Mouse (Mus musculus): ENCODE results near the gene Pdss2. TPM values are rescaled to one million over a fixed set of nuclear protein-coding genes. Genes with fewer than 3 reads are reported as not detected.
"Not testable (repeated sequence)": the region's sequence is repeated elsewhere in the genome, so short reads cannot be mapped to it uniquely, and the experiment has no call there.

Gene Pdss2
- total RNA-seq, 2 experiments from 2014 or later, result 19.2 to 20.9 TPM

- no peak for DNase-seq (ENCODE audit: low spot score)
These were observed 14.7 kb downstream of the Pdss2 start for GRCm38 (mm10) chr10:43235758-43236669.

GRCm38 (mm10) chr10:43242215-43242614, 20.9 kb downstream of the Pdss2 start:
- DNase-seq (ENCODE audit: low spot score), result no peak

GRCm38 (mm10) chr10:43244262-43244806, 23.0 kb downstream of the Pdss2 start:
- DNase-seq (ENCODE audit: low spot score), result no peak

GRCm38 (mm10) chr10:43245461-43246200, 24.3 kb downstream of the Pdss2 start:
- peak; percentile 15 for DNase-seq (ENCODE audit: low spot score)

- DNase-seq (ENCODE audit: low spot score), result no peak
These were observed 26.7 kb downstream of the Pdss2 start for GRCm38 (mm10) chr10:43247994-43248393.

GRCm38 (mm10) chr10:43252324-43252723, 31.0 kb downstream of the Pdss2 start:
- DNase-seq (ENCODE audit: low spot score), result no peak

- not testable (repeated sequence) for DNase-seq (ENCODE audit: low spot score)
These were observed 35.7 kb downstream of the Pdss2 start for GRCm38 (mm10) chr10:43256965-43257364.

GRCm38 (mm10) chr10:43257500-43257899, 36.2 kb downstream of the Pdss2 start:
- not testable (repeated sequence) for DNase-seq (ENCODE audit: low spot score)

GRCm38 (mm10) chr10:43271318-43271717, 50.0 kb downstream of the Pdss2 start:
- DNase-seq (ENCODE audit: low spot score), result no peak

GRCm38 (mm10) chr10:43272381-43272780, 51.1 kb downstream of the Pdss2 start:
- no peak for DNase-seq (ENCODE audit: low spot score)

- no peak for DNase-seq (ENCODE audit: low spot score)
These were observed 51.8 kb downstream of the Pdss2 start for GRCm38 (mm10) chr10:43273057-43273456.

- DNase-seq (ENCODE audit: low spot score), result no peak
These were observed 54.2 kb downstream of the Pdss2 start for GRCm38 (mm10) chr10:43275446-43275845.

GRCm38 (mm10) chr10:43276116-43276659, 54.9 kb downstream of the Pdss2 start:
- DNase-seq (ENCODE audit: low spot score), result no peak

- DNase-seq (ENCODE audit: low spot score), result no peak
These were observed 56.2 kb downstream of the Pdss2 start for GRCm38 (mm10) chr10:43277266-43278145.

- DNase-seq (ENCODE audit: low spot score), result no peak
These were observed 58.5 kb downstream of the Pdss2 start for GRCm38 (mm10) chr10:43279637-43280288.

GRCm38 (mm10) chr10:43285541-43285940, 64.3 kb downstream of the Pdss2 start:
- no peak for DNase-seq (ENCODE audit: low spot score)

- no peak for DNase-seq (ENCODE audit: low spot score)
These were observed 69.4 kb downstream of the Pdss2 start for GRCm38 (mm10) chr10:43290638-43291230.

- no peak for DNase-seq (ENCODE audit: low spot score)
These were observed 70.0 kb downstream of the Pdss2 start for GRCm38 (mm10) chr10:43291333-43291736.

GRCm38 (mm10) chr10:43292454-43292853, 71.2 kb downstream of the Pdss2 start:
- DNase-seq (ENCODE audit: low spot score), result no peak

GRCm38 (mm10) chr10:43294331-43294730, 73.0 kb downstream of the Pdss2 start:
- DNase-seq (ENCODE audit: low spot score), result no peak
